Mouse (Mus musculus): Measurements from ENCODE around the gene Ccnjl.

The Ccnjl gene

DNA sequence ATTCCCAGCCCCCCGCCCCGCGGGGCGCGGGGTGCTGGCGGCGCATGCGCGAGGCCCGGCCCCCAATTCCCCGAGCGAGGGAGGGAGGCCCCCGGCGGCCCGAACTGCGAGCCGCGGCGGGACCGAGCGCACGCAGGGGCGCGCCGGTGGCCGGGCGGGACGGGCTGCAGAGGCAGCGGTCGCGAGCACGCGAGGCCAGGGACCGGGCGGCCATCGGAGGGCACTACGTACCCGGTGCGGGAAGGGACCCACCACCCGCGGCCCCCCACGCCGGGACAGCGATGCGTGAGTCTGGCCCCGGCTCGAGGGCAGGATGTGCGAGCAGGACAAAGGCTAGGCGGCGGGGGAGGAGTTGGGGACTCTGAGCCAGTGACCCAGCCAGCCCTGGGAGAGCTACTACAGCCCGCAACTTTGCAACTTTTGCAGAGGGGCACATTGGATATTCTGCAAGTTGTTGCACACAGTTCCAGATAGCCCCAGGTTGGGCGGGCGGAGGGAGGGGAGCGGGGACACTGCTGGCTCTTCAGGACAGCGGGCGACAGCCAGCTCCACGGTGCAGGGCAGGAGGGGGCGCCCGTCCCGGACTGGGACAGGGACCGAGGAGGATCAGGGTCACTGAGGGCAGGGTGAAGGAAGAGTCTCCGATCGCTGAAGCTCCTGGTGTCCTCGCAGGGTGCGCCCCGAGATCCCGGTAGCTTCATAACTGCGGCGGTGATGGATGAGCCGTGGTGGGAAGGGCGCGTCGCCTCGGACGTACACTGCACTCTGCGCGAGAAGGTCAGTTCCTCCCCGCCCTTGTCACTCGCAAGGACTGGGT lies at the start of gene Ccnjl:
Gene Ccnjl, plus strand, starts transcription at position 102 of the 817 bp plus-strand sequence.
- DNase-seq (ENCODE audit: low spot score): no peak

DNA sequence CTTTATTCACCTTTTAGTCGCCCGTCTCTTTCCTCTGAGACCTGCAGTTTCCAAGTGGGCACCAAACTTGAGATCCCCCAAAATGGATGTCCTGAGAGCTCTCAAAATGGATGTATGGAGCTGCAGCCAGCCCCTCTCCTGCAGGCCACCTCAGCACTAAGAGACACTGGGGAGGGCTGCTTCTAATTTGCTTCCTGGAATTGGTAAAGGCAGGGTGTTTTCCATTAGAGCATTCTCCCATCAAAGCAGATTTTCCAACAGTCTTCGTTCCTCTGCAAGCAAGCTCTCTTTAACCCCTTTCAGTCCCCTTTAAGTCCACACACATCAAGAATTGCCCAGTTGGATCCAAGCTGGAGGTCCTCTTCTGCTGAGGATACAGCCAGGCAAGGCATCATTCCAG lies 49.2 kb upstream of the Ccnjl start:
- no peak for DNase-seq (ENCODE audit: low spot score)

DNA sequence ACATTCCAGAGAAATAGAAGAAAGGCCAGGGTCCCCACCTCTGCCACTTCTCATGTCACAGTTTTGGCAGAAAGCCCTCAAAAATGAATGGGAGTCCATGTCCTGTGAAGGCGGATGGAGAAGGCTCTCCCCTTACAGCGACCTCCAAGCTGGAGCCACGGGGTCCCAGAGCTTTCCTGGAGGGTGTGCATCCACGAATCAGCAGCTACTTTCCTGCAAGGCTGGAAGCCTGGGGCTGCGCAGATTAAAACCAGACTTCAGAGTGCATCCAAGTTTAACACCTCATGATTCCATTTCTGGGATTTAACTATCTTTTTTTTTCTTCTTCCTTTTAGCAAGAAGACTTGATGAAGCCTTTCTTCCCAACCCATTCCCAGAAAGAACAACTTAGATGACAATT lies 48.0 kb upstream of the Ccnjl start:
- no peak for DNase-seq (ENCODE audit: low spot score)

DNA sequence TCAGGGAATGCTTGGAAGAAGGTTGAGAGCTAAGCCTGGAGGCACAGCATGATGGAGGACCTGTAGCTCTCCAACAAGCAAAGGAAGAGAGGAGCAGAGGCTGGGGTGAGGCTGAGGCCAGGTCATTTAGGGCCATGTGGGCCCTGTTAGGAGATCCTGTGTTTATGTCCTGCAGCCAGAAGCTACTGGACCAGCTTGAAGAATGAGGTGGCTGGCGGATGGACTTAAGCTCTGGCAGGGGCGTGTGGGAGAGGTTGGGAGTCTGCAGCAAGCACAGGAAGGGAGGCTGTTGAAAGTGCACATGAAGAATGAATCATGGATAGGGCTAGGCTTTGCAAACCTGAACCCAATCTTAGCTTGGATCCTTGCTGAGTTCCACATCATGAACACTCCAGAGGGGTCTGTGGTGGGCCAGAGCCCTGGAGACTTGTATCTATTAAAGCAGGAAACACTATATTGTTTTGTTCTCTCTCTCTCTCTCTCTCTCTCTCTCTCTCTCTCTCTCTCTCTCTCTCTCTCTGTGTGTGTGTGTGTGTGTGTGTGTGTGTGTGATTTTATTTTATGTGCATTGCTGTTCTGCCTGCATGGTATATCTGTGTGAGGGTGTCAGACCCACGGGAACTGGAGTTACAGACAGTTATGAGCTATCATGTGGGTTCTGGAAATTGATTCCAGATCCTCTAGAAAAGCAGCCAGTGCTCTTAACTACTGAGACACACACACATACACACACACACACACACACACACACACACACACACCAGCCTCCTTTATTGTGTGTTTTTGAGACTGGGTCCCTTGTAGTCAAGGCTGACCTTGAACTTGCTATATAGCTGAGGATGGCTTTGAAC lies 46.7 kb upstream of the Ccnjl start:
- DNase-seq (ENCODE audit: low spot score): no peak

DNA sequence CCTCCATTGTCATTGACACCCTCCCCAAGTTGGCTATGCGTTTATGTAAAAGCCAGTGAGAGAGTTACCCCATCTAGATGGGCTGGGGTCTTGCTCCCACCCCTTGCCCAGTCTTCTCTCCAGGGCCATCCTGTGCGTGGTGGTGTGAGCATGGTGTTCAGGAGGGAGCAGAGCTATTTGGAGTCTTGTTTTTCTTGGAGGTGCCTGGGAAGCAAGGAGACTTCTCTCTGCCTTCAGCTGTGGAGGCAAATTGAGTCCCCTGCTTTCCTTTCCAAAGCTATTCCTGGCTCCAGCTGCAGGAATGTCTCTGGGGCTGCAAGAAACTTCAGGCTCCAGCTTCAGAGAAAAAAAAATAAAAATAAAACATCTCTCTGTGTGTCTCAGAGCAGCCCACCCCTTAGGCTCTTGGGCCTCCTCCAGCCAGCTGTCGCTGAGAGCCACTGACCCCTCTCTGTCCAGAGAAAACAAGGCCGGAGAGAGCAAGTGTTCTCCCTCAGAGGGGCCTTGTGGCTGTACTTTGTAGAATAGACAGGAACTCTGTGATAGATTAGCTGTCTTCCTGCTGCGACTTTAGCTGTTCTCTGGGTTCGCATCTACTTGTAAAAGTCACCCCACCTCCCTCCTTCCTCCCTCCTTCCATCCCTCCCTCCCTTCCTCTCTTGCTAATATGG lies 45.3 kb upstream of the Ccnjl start:
- no peak for DNase-seq (ENCODE audit: low spot score)

DNA sequence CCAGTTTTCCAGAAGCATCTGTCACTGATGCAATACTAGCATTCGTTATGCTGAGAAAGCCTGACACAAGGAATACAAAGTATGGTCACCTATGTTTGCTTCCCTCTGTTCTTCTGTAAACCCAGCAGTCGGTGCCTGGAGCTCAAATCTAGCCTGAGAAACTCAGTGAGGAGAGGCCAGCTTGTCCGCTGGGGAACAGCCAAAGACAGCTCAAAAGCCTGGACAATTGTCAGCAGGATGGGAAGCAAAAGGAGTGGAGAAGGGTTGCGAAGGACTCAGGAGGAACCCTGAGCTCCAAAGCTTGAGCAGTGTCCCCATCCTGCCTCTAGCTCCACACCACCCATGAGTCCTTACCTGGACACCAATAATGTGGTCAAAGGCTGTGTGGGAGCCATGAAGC lies 44.5 kb upstream of the Ccnjl start:
- DNase-seq (ENCODE audit: low spot score): no peak

DNA sequence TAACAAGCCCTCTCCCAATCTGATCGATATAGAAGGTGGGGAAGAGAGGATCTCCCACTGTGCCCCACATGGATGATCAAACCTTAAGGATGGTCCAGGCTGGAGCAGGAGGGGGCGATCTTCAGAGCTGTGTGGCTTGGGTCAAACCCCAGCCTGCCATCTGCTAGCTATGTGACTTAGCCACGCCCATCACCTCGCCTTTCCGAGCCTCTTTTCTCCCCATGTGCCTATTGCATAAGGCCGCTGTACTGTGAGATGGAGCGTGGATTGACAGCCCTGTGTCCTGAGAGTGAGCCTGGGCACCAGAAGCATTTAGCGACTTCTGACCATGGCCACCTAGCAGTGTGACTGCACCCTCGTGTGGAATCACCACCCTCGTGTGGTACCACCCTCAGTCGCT lies 43.9 kb upstream of the Ccnjl start:
- DNase-seq (ENCODE audit: low spot score): no peak

DNA sequence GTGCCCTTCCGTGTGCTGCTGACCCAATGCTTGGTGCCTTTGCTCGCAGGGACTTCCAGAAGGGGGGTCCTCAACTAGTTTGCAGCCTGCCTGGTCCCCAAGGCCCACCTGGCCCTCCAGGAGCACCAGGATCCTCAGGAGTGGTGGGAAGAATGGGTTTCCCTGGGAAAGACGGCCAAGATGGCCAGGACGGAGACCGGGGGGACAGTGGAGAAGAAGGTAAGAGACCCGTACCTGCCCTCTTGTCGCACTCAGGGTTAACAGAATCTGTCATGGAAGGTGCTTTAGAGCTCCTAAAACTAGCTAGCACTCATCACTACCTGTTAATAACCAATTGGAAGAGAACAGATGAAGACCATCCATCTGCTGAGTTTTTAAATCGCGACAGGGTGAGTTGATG lies 42.7 kb upstream of the Ccnjl start:
- DNase-seq (ENCODE audit: low spot score): no peak

DNA sequence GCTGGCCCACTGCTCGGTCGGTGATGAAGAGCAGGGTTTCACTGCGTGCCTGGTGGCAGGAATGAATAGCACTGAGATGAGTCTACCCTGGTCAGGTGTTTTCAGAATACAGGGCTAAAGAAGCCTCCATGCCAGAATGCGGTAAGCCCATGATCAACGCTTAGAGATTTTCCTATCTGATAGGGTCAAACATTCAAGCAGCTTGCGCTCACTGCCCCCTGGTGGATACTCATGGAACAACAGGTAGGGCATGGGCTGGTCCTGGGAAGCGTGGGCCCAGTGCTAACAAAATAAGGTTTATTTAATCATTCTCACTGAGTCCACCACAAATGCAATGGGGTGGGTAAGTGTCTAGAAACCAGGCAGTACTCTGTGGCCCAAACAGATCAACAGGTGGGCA lies 35.9 kb upstream of the Ccnjl start:
- DNase-seq (ENCODE audit: low spot score): peak; percentile 45

DNA sequence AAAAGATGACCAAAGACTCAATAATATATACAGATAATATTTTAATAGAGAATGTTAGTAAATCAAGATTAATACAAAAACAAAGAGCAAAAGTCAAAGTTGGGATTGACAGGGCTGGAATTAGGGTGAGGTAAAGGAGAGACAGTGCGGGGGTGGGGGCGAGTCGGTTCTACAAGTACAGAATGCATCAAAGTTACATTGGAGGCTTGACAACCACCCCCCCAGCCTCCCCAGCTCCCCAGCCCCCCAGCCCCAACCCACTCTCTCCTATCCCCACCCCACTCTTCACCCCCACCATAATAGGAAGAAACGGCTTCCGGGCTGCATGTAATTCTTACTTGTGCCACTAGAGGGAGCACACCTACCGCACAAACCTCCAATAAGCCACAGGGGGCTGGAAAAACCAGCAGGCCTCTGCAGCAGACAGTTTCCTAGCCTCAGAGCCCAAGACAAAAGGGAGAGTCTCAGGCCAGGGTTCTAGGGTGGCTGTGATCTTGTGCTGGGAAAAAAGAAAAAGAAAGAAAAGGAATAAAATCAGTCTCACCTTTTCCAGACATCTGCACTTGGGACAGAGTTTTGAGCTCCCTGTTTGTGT lies 34.7 kb upstream of the Ccnjl start:
- DNase-seq (ENCODE audit: low spot score): peak; percentile 38

DNA sequence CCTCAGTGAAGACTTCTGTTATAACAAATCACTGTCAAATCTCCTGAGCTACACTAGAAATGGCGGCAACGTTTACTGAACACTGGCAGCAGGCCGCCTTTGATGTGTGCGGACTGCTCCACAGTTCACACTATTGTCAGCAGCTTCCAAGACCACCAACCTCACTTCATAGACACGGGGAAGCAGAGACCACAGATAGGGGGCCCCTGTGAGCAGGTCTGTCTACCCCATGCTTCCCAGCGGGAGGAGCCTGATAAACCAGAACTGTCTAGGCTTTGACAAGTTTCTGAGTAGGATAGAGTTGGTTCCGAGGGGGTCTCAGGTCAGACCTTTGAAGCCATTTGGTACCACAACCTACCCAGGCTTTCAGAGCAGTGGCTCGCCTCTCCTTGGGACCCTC lies 33.5 kb upstream of the Ccnjl start:
- DNase-seq (ENCODE audit: low spot score): no peak

DNA sequence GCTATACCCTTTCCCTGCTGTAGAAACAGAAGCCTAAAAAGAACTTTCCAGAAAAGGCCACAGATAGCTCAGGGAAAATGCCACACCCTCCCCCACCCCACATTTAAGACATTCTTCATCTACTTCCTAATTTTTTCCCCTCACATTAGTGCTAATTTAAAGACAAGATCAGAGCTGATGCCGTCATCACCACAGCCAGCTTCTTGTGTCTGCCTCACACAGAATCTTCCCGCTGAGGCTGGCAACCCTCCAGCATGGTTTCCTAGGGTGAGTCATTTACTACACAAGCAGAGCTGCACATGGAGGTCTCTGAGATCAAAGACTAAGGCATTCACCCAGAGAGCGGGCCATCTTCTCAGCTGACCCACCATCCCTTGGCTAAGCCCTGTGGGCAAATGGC lies 33.1 kb upstream of the Ccnjl start:
- no peak for DNase-seq (ENCODE audit: low spot score)

DNA sequence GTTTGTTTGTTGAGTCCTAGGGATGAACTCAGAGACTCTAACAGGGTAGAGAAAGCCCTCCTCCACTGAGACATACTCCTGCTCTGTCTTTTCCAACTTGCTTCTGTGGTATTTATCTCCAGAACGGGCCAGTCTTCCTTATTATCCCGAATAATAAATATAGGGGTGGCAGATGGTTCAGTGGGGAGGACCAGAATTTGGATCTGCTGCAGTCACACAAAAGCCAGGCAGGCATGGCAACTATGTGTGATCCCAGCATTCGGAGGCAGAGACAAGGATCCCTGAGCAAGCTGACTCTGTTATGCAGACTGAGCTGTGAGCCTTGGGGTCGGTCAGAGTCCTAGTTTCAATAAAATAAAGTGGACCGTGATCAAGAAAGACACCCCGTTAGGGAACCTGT lies 27.3 kb upstream of the Ccnjl start:
- no peak for DNase-seq (ENCODE audit: low spot score)

DNA sequence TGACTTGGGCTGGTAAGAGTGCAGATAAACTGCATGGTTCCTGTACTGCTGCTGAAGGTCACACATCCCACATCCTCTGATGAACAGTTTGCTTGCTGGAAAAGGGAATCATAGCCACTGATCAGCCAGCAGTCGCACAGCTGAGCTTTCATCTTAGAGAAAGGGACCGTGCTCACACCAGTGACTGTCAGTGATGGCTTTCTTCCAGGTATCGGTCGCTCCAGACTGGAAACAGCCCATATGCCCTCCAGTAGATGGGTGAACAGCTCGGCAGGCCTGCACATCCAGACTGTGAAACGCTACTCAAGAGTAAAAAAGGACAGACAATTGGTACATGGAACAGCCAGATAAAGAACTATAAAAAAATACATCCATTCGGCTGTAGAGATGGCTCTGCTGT lies 23.4 kb upstream of the Ccnjl start:
- no peak for DNase-seq (ENCODE audit: low spot score)

DNA sequence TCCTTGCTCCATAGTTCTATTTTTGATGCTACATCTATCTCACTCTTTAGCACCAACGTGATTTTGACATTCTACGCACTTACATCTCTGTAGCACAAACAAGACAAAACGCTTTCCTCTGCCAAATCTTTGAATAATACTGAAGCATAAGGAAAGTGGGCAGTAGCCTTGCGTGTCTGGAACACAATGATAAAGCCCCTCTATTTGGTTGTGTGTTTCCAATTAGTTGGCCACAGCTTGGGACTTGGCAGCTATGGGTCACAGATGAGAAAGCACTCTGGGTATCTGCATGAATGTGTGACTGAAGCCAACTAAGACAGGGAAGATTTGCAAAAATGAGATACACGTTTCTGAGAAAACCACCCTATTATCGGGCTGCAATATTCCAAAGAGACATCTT lies 20.6 kb upstream of the Ccnjl start:
- DNase-seq (ENCODE audit: low spot score): no peak

DNA sequence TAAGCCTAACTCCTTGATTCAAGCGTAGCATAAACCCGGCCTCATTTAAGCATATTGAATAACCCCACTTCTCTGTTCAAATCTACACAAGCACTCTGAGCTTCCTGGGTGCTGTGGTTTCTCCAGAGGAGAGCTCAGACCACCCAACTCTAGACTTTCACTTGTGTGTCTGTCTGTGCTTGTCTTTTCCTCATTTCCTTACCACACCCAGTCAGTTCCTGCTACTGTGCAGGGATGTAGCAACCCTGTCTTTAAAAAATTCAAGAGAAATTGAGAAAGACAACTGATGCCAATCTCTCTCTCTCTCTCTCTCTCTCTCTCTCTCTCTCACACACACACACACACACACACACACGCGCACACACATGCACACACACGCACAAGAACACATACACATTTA lies 18.7 kb upstream of the Ccnjl start:
- DNase-seq (ENCODE audit: low spot score): no peak

DNA sequence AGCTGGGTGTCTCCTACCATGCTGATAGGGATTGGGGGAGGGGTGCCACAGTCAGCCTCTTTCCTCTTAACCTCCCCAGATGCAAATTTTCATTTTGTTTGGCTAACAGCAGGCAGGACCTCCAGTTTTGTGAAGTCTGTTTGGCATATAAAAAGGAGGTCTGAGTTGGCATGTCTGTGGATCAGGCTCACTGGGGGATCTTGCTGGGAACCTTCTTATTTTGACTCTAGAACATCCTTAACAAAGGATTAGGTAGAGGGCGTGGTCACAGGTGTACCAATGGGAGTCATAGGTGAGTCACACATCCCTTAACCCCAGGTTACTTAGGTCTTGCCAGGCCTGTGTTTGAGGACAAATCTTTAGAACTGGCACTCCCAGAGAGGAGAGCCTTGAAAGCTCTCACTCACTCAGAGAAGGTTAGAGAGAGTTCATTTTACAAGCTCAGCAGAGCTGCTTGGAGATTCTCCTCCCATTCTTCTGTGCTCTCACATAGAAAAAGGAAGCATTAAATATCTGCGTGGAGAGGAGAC lies 15.9 kb upstream of the Ccnjl start:
- DNase-seq (ENCODE audit: low spot score): no peak

DNA sequence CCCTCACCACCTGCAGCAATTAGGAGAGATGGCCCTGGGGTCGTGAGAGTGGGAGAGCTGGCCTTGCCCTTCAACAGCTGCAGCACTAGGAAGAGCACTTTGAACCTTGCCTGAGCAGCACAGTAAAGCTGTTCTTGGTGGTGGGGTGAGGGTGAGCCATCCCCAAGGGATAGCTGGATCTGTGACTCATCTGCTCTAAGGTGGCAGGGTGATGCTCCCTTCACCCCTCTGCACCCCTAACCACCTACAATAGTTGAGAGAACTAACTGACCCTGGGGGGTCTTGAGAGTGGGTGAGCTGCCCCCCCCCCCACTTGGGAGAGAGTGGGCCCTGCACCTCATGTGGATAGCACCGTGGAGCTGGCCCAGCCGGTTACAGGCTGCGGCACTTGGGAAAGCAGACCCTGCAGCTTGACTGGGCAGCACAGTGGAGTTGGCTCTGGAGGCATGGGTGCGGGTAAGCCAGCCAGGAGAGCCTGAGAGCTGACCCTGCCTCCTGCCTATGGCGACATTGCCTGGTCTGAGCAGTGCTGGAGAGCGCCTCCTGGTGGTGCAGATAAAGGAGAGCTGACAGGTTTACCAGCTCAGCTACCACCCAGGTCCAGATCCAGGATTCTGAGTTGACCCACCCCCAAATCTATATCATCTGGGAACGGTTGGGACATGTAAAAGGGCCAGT lies 12.1 kb upstream of the Ccnjl start:
- no peak for DNase-seq (ENCODE audit: low spot score)

DNA sequence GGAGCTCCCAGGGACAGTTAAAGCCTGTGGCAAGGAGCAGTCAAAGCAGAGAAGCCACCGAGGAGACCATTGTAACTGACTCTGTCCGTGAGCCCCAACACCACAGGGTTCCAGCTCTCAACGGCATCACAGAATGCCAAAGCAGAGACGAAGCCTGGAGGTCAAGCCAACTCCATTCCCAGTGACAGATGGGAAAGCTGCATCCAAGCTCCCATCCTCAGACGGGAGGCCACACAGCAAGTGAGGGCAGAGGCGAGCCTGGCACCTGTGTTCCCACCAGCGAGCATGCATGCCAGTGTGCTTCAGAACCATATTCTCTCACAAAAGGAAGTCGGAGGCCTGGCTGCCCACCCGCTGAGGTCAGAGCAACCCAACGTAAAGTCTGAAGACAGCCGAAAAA lies 10.9 kb upstream of the Ccnjl start:
- no peak for DNase-seq (ENCODE audit: low spot score)

DNA sequence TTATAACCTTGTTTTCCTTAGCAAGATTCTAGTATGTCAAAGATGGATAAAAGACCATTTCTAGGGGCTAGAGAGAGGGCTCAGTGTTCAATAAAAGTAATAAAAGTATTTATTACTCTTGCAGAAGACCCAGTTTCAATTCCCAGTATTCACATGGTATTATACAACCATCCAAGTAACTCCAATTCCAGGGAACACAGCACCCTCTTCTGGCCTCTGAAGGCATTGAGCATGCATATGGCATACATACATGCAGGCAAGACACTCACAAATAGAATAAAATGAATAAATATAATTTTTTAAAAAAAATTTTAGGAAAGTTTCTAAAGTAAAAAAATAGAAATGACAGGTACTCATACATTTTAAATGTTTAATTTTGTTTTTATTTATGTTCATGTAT lies 10.5 kb upstream of the Ccnjl start:
- no peak for DNase-seq (ENCODE audit: low spot score)

DNA sequence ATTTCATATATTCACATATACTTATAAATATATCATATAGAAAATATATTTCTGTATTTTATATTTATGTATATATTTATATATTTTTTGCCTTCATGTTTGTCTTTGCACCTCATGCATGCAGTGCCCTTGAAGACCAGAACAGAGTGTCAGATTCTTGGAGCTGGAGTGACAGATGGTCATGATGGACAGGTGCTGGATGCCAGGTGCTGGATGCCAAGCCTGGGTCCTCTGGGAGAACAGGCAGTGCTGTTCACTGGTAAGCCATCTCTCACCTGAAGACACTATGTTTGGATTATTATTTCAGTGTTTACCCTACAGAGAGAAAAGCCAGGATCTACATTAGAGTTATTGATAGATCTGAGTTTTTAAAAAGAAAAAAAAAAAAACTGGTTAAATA lies 9.8 kb upstream of the Ccnjl start:
- DNase-seq (ENCODE audit: low spot score): no peak

DNA sequence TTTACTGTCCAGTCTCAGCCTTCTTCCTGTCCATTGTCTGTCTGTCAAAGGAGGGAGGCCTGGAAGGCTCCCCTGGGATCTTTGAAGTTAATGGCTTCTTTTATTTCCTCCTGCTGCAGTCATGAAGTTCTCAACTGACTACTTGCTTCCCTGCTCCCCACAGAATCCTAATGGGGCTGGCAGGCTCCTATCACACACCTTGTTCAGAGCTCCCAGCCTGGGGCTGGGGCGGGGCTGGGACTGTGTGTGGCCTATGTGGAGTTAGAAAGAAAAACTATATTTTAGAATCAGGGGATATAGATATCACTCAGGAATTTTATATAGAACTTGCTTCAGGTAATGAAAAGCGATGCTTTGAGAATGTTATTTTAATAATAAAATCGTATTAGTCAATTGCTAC lies 8.1 kb upstream of the Ccnjl start:
- DNase-seq (ENCODE audit: low spot score): no peak
